Comparison of ENCODE assay signal across 12 mouse cellular contexts in the genomic region with DNA sequence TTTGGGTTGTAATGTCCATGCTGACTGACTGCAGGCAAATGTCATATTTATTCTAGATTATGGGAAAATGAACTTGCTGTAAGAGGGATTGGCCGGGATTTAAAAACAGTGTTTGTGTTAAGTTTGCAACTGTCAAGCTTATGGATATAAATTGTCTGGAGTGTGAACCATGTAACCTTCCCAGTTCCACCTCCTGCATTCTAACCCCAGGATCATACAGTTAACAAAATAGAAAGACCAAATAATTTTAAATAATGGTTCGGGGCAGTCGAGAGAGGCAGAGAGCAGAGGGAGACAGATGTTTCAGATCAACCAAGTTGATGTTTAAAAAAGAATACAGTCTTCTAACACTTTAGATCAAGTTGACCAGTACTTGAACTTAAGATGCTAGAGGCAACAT.
"Had no signal": no experiment of that assay in that cellular context is flagged by ENCODE, and none has a peak within 500 bp of the region (broad histone marks: within the 10 kb centered on the region; RNA-seq: fewer than 3 reads in every experiment).

No protein-coding gene starts in this region.

- DNase-seq: lung, postnatal 4 days; right cerebral cortex, postnatal 14 days; thymus, adult 2 months; thymus, postnatal 25 days had no signal

- H3K36me3 ChIP-seq: liver, embryonic 12.5 days had no signal

- H3K4me2 ChIP-seq: limb, embryonic 15.5 days; liver, embryonic 12.5 days; midbrain, embryonic 13.5 days had no signal

- H3K9me3 ChIP-seq: limb, embryonic 15.5 days; liver, embryonic 12.5 days; megakaryocyte, embryonic 14.5 days; midbrain, embryonic 13.5 days had no signal

- ATAC-seq: hindbrain, embryonic 16.5 days; inflammation-experienced regulatory T-cells, adult 6 months; intestine, postnatal 0 days; liver, embryonic 12.5 days; lung, postnatal 0 days; midbrain, embryonic 13.5 days had no signal

- H3K4me3 ChIP-seq: limb, embryonic 15.5 days; liver, embryonic 12.5 days; megakaryocyte, embryonic 14.5 days; midbrain, embryonic 13.5 days had no signal

- H3K9ac ChIP-seq: limb, embryonic 15.5 days; liver, embryonic 12.5 days; midbrain, embryonic 13.5 days had no signal

- H3K27ac ChIP-seq: limb, embryonic 15.5 days; liver, embryonic 12.5 days; midbrain, embryonic 13.5 days had no signal

- H3K4me1 ChIP-seq: limb, embryonic 15.5 days; liver, embryonic 12.5 days; megakaryocyte, embryonic 14.5 days; midbrain, embryonic 13.5 days had no signal

- H3K27me3 ChIP-seq: limb, embryonic 15.5 days; liver, embryonic 12.5 days; megakaryocyte, embryonic 14.5 days; midbrain, embryonic 13.5 days had no signal
